Mouse (Mus musculus) ES-E14 (cell line): ENCODE measurements around the gene Esrrg. TPM values are rescaled to one million over a fixed set of nuclear protein-coding genes. Genes with fewer than 3 reads are reported as not detected.

Experiments
- DNase-seq: peaks from one replicate; pipeline ENCODE4 v3.0.0-alpha.2; 2013; ENCODE audit warnings: low read depth, low spot score
- H3K27ac ChIP-seq: 2 replicates; pipeline ENCODE4 v1.5.1; 2012; ENCODE audit warnings: low read depth, mild to moderate bottlenecking, low read length, moderate library complexity, mixed read lengths; ENCODE audit not compliant: poor library complexity, insufficient read depth, severe bottlenecking
- H3K36me3 ChIP-seq: 2 replicates; pipeline ENCODE4 v1.6.1; 2012; ENCODE audit warnings: mild to moderate bottlenecking, low read length, moderate library complexity, mixed read lengths; ENCODE audit not compliant: control insufficient read depth, poor library complexity, insufficient read depth, severe bottlenecking
- H3K4me1 ChIP-seq, 2 experiments: fragments of 150-350 bp in 1 of 2; sonication (generic) in 1 of 2; 2 replicates each; pipeline ENCODE4 v1.6.1; 2012; ENCODE audit warnings: low read length in 2 of 2, mild to moderate bottlenecking in 1 of 2, mixed read lengths in 1 of 2; ENCODE audit not compliant: control insufficient read depth in 2 of 2, insufficient read depth in 2 of 2, poor library complexity in 1 of 2
- H3K4me3 ChIP-seq, 2 experiments: fragments of 150-350 bp in 1 of 2; sonication (generic) in 1 of 2; 2 replicates each; pipeline ENCODE4 v1.5.1; 2012; ENCODE audit warnings: low read length in 2 of 2, low read depth in 1 of 2, mild to moderate bottlenecking in 1 of 2, mixed read lengths in 1 of 2; ENCODE audit not compliant: insufficient read depth in 1 of 2, poor library complexity in 1 of 2, severe bottlenecking in 1 of 2
- H3K9ac ChIP-seq: 2 replicates; pipeline ENCODE4 v1.6.1; 2012; ENCODE audit warnings: low read depth, mild to moderate bottlenecking, low read length, mixed read lengths; ENCODE audit not compliant: poor library complexity, insufficient read depth, severe bottlenecking
- H3K9me3 ChIP-seq: fragments of 150-350 bp; sonication (generic); 2 replicates; pipeline ENCODE4 v1.6.1; 2012; ENCODE audit warnings: low read depth, mild to moderate bottlenecking, low read length; ENCODE audit not compliant: control insufficient read depth, insufficient read depth
- CHD2 ChIP-seq: IDR thresholded peaks from 2 replicates; pipeline ENCODE4 v1.6.1; 2014; ENCODE audit warnings: mild to moderate bottlenecking, low read depth, low read length, inconsistent platforms
- HCFC1 ChIP-seq: IDR thresholded peaks from 2 replicates; pipeline ENCODE4 v1.6.1; 2012; ENCODE audit warnings: low read length, inconsistent platforms, borderline replicate concordance; ENCODE audit not compliant: insufficient read depth
- MAFK ChIP-seq: IDR thresholded peaks from 2 replicates; pipeline ENCODE4 v1.6.1; 2014; ENCODE audit warnings: mild to moderate bottlenecking, low read depth, low read length, inconsistent platforms; ENCODE audit not compliant: insufficient read depth
- ZC3H11A ChIP-seq: IDR thresholded peaks from 2 replicates; pipeline ENCODE4 v1.6.1; 2012; ENCODE audit warnings: low read depth, mild to moderate bottlenecking, inconsistent platforms, low read length, borderline replicate concordance
- ZNF384 ChIP-seq: IDR thresholded peaks from 2 replicates; pipeline ENCODE4 v1.6.1; 2012; ENCODE audit warnings: low read depth, low read length, inconsistent platforms
- in situ Hi-C, 2 experiments: fragments of 600-800 bp; cut with MboI; formaldehyde crosslinking; loops; one replicate each; pipeline ENCODE4 v1.15.1; 2025; ENCODE audit warnings: low sequenced_read_pairs in 2 of 2, inconsistent platforms in 1 of 2; ENCODE audit not compliant: unreplicated experiment in 2 of 2
- total RNA-seq: library from RNA; depleted of rRNA; stranded (reverse); fragments of 300-350 nt; gene quantifications from 2 replicates; pipeline ENCODE4 v1.2.3, GENCODE M21; 2012

Gene Esrrg
- total RNA-seq, 1 experiment: 0.09 TPM

DNA sequence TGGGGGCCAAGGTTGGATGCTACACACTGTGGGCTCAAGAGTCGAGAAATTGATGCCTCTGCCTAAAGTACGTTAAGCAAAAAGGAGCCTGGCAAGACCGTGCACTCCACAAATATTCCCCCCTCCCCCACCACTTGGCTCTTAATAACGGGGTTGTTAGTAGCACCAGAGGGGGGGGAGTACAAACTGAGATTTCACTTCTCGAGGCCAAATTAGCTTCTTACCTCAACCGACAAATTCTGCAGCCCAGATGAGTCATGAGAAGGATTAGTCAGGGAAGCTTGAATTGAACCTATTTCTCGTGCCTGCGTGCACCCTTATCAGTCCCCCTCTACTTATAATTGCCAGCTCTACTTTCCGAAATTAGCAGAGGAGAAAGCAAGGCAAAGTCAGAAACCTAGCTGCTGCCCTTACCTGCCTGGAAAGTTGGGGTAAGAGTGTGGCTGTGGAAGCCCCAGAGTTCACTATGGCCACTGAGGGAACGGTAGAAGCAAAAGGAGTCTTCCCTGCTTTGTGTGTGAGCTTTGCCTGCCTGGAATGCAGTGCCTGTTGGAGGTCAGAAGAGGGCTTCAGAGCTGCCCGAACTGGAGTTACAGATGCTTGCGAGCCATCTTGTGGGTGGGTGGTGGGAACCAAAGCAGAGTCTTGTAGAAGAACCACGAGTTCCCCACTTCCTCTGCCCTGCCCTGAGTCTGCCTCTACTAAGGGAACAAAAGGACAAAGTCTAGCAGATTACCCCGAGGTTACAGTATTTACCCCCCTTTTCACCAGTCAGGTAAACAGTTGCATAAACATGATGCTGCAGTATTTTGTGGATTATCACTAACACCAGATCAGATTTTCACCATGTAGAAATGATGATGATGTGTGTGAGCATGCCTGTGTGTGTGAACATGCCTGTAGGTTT, 409.6 kb downstream of the Esrrg start:
- no peak overlapping the region for H3K27ac ChIP-seq
- H3K9me3 ChIP-seq: no peaks in the 10 kb centered on the region

GRCm38 (mm10) chr1:188029205-188029604, 420.6 kb downstream of the Esrrg start:
- Histone ChIP-seq H3K36me3 (no peaks in the 10 kb centered on the region), H3K4me1 (no peaks in the 10 kb centered on the region), H3K27ac (no peak overlapping the region), H3K9ac (no peak overlapping the region), H3K4me3 (no peak overlapping the region), H3K9me3 (no peaks in the 10 kb centered on the region)
- DNase-seq: no peak
- in situ Hi-C loops: no loop called here
- TF ChIP-seq ZC3H11A: no peak
- TF ChIP-seq MAFK: no peak

More for the DNA sequence above, 409.6 kb downstream of the Esrrg start:
- no peaks in the 10 kb centered on the region for H3K36me3 ChIP-seq
- H3K9ac ChIP-seq: no peak overlapping the region
- no peaks in the 10 kb centered on the region for H3K4me1 ChIP-seq
- no peak for TF ChIP-seq ZNF384
- no peak for TF ChIP-seq ZC3H11A
- no peak for TF ChIP-seq HCFC1
- TF ChIP-seq CHD2: no peak
- no peak for TF ChIP-seq MAFK
- DNase-seq: no peak
- in situ Hi-C loops: no loop called here
- H3K4me3 ChIP-seq: no peak overlapping the region

DNA sequence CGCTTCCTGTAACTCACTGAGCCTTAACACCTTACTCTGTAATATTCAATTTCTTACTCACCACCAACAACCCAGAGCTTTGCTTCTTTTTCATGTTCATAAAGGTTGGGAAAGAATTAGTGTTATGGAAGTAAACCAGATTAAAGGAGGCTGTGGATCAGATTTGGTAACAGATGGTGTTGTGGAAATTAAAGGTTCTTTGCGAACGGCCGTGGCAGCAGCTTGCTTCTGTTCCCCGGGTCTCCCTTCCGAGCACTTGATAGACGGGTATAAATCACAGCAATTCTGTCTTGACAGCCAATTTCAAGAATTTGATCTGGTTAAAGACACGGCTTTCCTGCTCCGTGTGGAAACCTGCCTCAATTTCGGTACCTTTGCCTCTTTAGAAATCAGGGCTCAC, 421.5 kb downstream of the Esrrg start:
- in situ Hi-C loops: no loop called here
- Histone ChIP-seq H3K36me3 (no peaks in the 10 kb centered on the region), H3K9me3 (no peaks in the 10 kb centered on the region), H3K4me3 (no peak overlapping the region), H3K27ac (no peak overlapping the region), H3K4me1 (no peaks in the 10 kb centered on the region), H3K9ac (no peak overlapping the region)
- DNase-seq: no peak
- TF ChIP-seq MAFK (no peak), CHD2 (no peak), ZC3H11A (no peak), ZNF384 (no peak), HCFC1 (no peak)

DNA sequence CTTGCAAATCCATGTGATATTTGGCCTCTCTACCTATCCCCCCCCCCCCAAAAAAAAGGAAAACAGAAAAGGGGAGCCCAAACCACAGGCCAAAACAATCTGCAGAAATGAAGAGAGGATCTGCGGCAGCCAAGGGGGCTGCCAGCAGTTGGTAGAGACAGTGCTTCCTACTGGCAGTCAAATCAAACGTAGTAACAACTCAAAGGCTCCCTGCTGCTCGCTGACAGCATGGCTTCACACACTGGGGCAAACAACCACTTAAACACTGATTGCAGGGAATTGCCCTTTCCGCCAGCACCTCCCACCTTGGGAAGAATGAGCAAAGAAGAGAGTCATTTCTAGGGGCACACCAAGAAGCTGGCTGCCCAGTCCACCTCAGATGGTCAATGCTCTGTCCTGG, 422.7 kb downstream of the Esrrg start:
- no peak for DNase-seq
- Histone ChIP-seq H3K9me3 (no peaks in the 10 kb centered on the region), H3K4me1 (no peaks in the 10 kb centered on the region), H3K27ac (no peak overlapping the region), H3K9ac (no peak overlapping the region), H3K4me3 (no peak overlapping the region), H3K36me3 (no peaks in the 10 kb centered on the region)
- in situ Hi-C loops: no loop called here
- no peak for TF ChIP-seq ZNF384
- TF ChIP-seq MAFK: no peak
- no peak for TF ChIP-seq ZC3H11A
- no peak for TF ChIP-seq HCFC1
- TF ChIP-seq CHD2: no peak
